Mouse (Mus musculus) liver, embryonic 14.5 days (tissue): Measurements from ENCODE around the gene Dock8.

Experiments used
- CTCF ChIP-seq: IDR thresholded peaks from 2 replicates; pipeline ENCODE4 v1.5.1; 2016; ENCODE audit warnings: antibody characterized with exemption, low read depth, control low read depth
- EP300 ChIP-seq: IDR thresholded peaks from 2 replicates; pipeline ENCODE4 v1.6.1; 2016; ENCODE audit warnings: antibody characterized with exemption, low read depth

DNA sequence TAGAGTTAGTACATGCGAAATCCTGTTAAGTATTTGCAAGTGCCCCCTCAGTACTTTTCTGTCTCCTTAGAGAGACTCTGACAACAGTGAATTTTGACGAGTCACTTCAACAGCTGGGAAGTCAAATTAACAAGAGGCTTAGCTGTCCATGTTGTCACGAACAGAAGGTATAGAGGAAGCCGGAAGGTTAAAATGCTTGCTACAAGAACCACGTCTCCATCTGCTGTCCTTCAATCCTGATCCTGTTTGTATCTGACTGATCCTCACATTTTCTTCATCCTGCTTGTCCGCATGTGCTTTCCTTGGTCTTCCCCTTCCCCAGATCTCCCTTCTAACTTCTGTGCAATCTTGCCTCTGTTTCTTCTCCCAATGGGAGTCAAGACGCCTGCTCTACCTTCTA is 53.8 kb downstream of the Dock8 start:
- TF ChIP-seq CTCF = no peak
- no peak for TF ChIP-seq EP300
